Mouse (Mus musculus) forebrain, embryonic 15.5 days (tissue): ENCODE results near the gene Prss22. TPM values are rescaled to one million over a fixed set of nuclear protein-coding genes. Genes with fewer than 3 reads are reported as not detected.

Experiments
- ATAC-seq: fragments of 200-750 bp; cut with Nextera tagmentation; replicated peaks from 2 replicates; pipeline ENCODE4 v1.8.0; 2017; ENCODE audit warnings: mild to moderate bottlenecking, moderate TSS enrichment, moderate library complexity
- H3K27ac ChIP-seq: fragments of 300-500 bp; sonication (generic); replicated peaks from 2 replicates; pipeline ENCODE4 v1.5.1; 2015; ENCODE audit warnings: mild to moderate bottlenecking, inconsistent platforms
- H3K27me3 ChIP-seq: fragments of 300-500 bp; sonication (generic); 2 replicates; pipeline ENCODE4 v1.6.1; 2015; ENCODE audit warnings: inconsistent platforms
- H3K36me3 ChIP-seq: fragments of 300-500 bp; sonication (generic); 2 replicates; pipeline ENCODE4 v1.6.1; 2015; ENCODE audit warnings: mild to moderate bottlenecking, inconsistent platforms
- H3K4me1 ChIP-seq: fragments of 300-500 bp; sonication (generic); 2 replicates; pipeline ENCODE4 v1.6.1; 2015; ENCODE audit warnings: inconsistent platforms
- H3K4me2 ChIP-seq: fragments of 300-500 bp; sonication (generic); replicated peaks from 2 replicates; pipeline ENCODE4 v1.6.1; 2015; ENCODE audit warnings: mild to moderate bottlenecking, inconsistent platforms
- H3K4me3 ChIP-seq: fragments of 300-500 bp; sonication (generic); 2 replicates; pipeline ENCODE4 v1.5.1; 2015; ENCODE audit warnings: mild to moderate bottlenecking, inconsistent platforms
- H3K9ac ChIP-seq: fragments of 300-500 bp; sonication (generic); replicated peaks from 2 replicates; pipeline ENCODE4 v1.6.1; 2015; ENCODE audit warnings: mild to moderate bottlenecking, inconsistent platforms
- H3K9me3 ChIP-seq: fragments of 300-500 bp; sonication (generic); 2 replicates; pipeline ENCODE4 v1.6.1; 2016; ENCODE audit warnings: inconsistent platforms
- WGBS: fragments of 180-500 bp; shearing (Covaris S2); methylation state at CpG from one replicate; pipeline ENCODE4 v1.1.7; 2015; ENCODE audit warnings: mixed read lengths; 5-methylcytosine and 5-hydroxymethylcytosine counted together
- polyA plus RNA-seq: library from polyadenylated mRNA; unstranded; fragments of >200 nt; fragmentation: Nextera tagmentation; extraction: Ambion mirVana; gene quantifications from 2 replicates; pipeline ENCODE4 v1.2.1, GENCODE M21; 2015

The Prss22 gene
- polyA plus RNA-seq, 1 experiment from 2014 or later, result not detected

GRCm38 (mm10) chr17:23993559-23994428 lies 4.1 kb downstream of the Prss22 start:
- H3K4me2 ChIP-seq, result peak overlapping the region; percentile 55
- no peaks in the 10 kb centered on the region for H3K36me3 ChIP-seq
- H3K9me3 ChIP-seq, result no peaks in the 10 kb centered on the region
- peaks cover 9% of the 10 kb centered on the region; the same call in 1 of the 2 replicates for H3K4me1 ChIP-seq
- H3K27me3 ChIP-seq, result no peaks in the 10 kb centered on the region
- peak; percentile 81 for ATAC-seq
- WGBS, result 10% methylated on average over 31 of the region's 31 CpGs
- H3K9ac ChIP-seq, result peak overlapping the region; percentile 64
- peak overlapping the region; percentile 35 for H3K4me3 ChIP-seq
- no peak overlapping the region for H3K27ac ChIP-seq

- H3K36me3 ChIP-seq, result no peaks in the 10 kb centered on the region
- peak overlapping the region; percentile 23; the same call in 1 of the 2 replicates for H3K9ac ChIP-seq
- WGBS, result 67% methylated on average over 9 of the region's 9 CpGs
- H3K4me3 ChIP-seq, result peak overlapping the region; percentile 35
- H3K4me1 ChIP-seq, result peaks cover 9% of the 10 kb centered on the region; the same call in 1 of the 2 replicates
- no peaks in the 10 kb centered on the region for H3K27me3 ChIP-seq
- peak; percentile 73 for ATAC-seq
- H3K9me3 ChIP-seq, result no peaks in the 10 kb centered on the region
- H3K4me2 ChIP-seq, result peak overlapping the region; percentile 55
- no peak overlapping the region for H3K27ac ChIP-seq
Observed at GRCm38 (mm10) chr17:23992789-23993553, 4.9 kb downstream of the Prss22 start.

DNA sequence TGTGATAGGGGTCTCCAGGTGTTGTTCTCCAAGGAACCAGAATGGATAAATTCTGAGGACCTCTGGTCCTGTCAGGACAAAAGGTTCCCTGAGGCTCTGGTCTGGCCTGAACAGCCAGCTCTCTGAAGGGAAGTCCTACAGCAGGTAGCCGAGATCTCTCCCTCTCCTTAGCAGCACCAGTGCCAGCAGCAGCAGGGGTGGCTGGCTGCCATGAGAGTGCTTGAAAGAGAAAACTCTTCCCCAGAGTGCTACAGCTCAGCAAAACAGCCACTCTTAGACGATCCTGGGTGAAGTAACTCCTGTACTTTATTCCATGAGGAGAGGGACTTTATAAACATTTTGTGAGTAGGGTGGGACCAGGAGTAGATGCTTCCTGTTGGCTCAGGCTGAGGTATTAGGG lies 8.1 kb downstream of the Prss22 start:
- 44% methylated on average over 2 of the region's 2 CpGs for WGBS
- H3K4me2 ChIP-seq, result no peak overlapping the region
- H3K4me3 ChIP-seq, result no peak overlapping the region
- no peak overlapping the region for H3K27ac ChIP-seq
- H3K9me3 ChIP-seq, result no peaks in the 10 kb centered on the region
- H3K27me3 ChIP-seq, result no peaks in the 10 kb centered on the region
- no peak overlapping the region for H3K9ac ChIP-seq
- no peaks in the 10 kb centered on the region for H3K36me3 ChIP-seq
- H3K4me1 ChIP-seq, result peaks cover 9% of the 10 kb centered on the region; the same call in 1 of the 2 replicates
- no peak for ATAC-seq

GRCm38 (mm10) chr17:23984989-23985388 lies 12.9 kb downstream of the Prss22 start:
- no peak overlapping the region for H3K27ac ChIP-seq
- no peak for ATAC-seq
- H3K9ac ChIP-seq, result no peak overlapping the region
- no peaks in the 10 kb centered on the region for H3K27me3 ChIP-seq
- H3K4me2 ChIP-seq, result no peak overlapping the region
- no peaks in the 10 kb centered on the region for H3K4me1 ChIP-seq
- WGBS, result 92% methylated on average over 1 of the region's 1 CpGs
- H3K4me3 ChIP-seq, result no peak overlapping the region
- no peaks in the 10 kb centered on the region for H3K36me3 ChIP-seq
- H3K9me3 ChIP-seq, result no peaks in the 10 kb centered on the region

- H3K4me2 ChIP-seq, result no peak overlapping the region
- no peak for ATAC-seq
- no peaks in the 10 kb centered on the region for H3K36me3 ChIP-seq
- H3K4me3 ChIP-seq, result no peak overlapping the region
- H3K27ac ChIP-seq, result no peak overlapping the region
- WGBS, result 68% methylated on average over 4 of the region's 4 CpGs
- no peaks in the 10 kb centered on the region for H3K4me1 ChIP-seq
- H3K27me3 ChIP-seq, result no peaks in the 10 kb centered on the region
- no peak overlapping the region for H3K9ac ChIP-seq
- no peaks in the 10 kb centered on the region for H3K9me3 ChIP-seq
Observed at GRCm38 (mm10) chr17:23982912-23983311, 15.0 kb downstream of the Prss22 start.

DNA sequence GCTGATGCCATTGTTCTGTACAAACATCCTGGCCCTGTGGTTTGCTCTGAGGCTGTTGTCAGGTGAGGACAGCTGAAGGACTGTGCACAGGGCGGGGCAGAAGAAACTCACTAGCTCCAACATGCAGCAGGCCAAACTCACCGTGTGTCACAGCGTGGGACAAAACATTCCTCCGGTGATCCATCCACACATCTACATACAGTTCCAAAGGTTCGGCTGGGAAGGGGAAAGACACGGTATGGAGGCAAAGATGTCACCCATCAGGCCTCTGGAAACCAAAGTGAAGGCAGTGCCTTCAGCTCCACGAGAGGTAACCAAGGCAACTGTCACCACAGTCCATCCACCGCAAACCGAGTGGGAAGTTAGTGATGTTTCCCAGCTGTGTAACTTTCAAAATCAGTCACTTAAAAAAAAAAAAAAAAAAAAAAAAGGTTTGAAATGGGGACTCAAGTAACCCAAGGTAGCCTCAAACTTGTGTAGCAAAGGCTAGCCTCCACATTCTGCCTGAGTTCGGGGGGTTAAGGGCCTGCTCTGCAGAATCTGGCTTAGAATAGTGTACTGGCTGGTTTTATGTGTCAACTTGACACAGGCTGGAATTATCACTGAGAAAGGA lies 17.5 kb downstream of the Prss22 start, which contains the start of gene Prss30:
Gene Prss30, minus strand, starts transcription at position 270 of the 613 bp plus-strand sequence.
- Histone ChIP-seq H3K27me3 (no peaks in the 10 kb centered on the region), H3K9ac (no peak within 1 kb of the TSS), H3K36me3 (no peaks in the 10 kb centered on the region), H3K9me3 (no peaks in the 10 kb centered on the region), H3K4me3 (no peak within 1 kb of the TSS), H3K4me2 (no peak within 1 kb of the TSS), H3K27ac (no peak within 1 kb of the TSS), H3K4me1 (no peaks in the 10 kb centered on the region)
- WGBS, result 84% methylated on average over 10 of the region's 10 CpGs
- no peak for ATAC-seq

GRCm38 (mm10) chr17:23979471-23979870 lies 18.4 kb downstream of the Prss22 start:
- 81% methylated on average over 3 of the region's 3 CpGs for WGBS
- Histone ChIP-seq H3K27me3 (no peaks in the 10 kb centered on the region), H3K27ac (no peak overlapping the region), H3K4me2 (no peak overlapping the region), H3K4me3 (no peak overlapping the region), H3K4me1 (no peaks in the 10 kb centered on the region), H3K36me3 (no peaks in the 10 kb centered on the region), H3K9ac (no peak overlapping the region), H3K9me3 (no peaks in the 10 kb centered on the region)
- no peak for ATAC-seq

- H3K9me3 ChIP-seq, result no peaks in the 10 kb centered on the region
- no peaks in the 10 kb centered on the region for H3K36me3 ChIP-seq
- no peaks in the 10 kb centered on the region for H3K4me1 ChIP-seq
- no peaks in the 10 kb centered on the region for H3K27me3 ChIP-seq
- no peak overlapping the region for H3K9ac ChIP-seq
- no peak overlapping the region for H3K4me3 ChIP-seq
- no peak overlapping the region for H3K4me2 ChIP-seq
- no peak overlapping the region for H3K27ac ChIP-seq
- ATAC-seq, result no peak
- WGBS, result 79% methylated on average over 4 of the region's 4 CpGs
Observed at GRCm38 (mm10) chr17:23976665-23977064, 21.2 kb downstream of the Prss22 start.

- Histone ChIP-seq H3K4me2 (no peak overlapping the region), H3K9ac (no peak overlapping the region), H3K27ac (no peak overlapping the region), H3K36me3 (no peaks in the 10 kb centered on the region), H3K27me3 (no peaks in the 10 kb centered on the region), H3K4me1 (no peaks in the 10 kb centered on the region), H3K9me3 (no peaks in the 10 kb centered on the region), H3K4me3 (no peak overlapping the region)
- no peak for ATAC-seq
- WGBS, result 84% methylated on average over 9 of the region's 9 CpGs
Observed at GRCm38 (mm10) chr17:23971315-23971714, 26.6 kb downstream of the Prss22 start.

- Histone ChIP-seq H3K27me3 (no peaks in the 10 kb centered on the region), H3K9me3 (no peaks in the 10 kb centered on the region), H3K9ac (no peak overlapping the region), H3K4me2 (no peak overlapping the region), H3K36me3 (no peaks in the 10 kb centered on the region), H3K4me1 (no peaks in the 10 kb centered on the region), H3K27ac (no peak overlapping the region), H3K4me3 (no peak overlapping the region)
- ATAC-seq, result no peak
- 0% methylated on average over 1 of the region's 1 CpGs for WGBS
Observed at GRCm38 (mm10) chr17:23969231-23969630, 28.7 kb downstream of the Prss22 start.

DNA sequence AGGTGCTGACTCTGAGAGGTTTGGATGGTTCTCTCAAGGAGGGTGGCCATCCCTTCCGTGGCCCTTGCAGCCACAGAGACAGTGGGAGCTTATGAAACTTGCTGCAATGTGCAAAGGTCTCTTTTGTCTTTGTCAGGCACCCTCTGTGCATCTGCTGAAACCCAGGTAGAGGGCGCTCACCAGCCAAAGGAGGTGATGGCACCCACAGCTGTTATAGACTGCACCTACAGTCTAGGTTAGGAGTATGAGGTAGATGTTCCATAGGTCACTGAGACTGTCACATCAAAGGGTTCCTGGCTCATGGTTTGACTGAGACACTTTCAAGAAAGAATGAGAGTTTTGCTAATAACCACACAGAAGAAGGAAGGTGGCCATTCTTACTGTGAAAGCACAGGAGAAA lies 29.1 kb downstream of the Prss22 start:
- 46% methylated on average over 2 of the region's 2 CpGs for WGBS

More for the DNA sequence above, 29.1 kb downstream of the Prss22 start:
- no peaks in the 10 kb centered on the region for H3K9me3 ChIP-seq
- ATAC-seq, result no peak
- no peaks in the 10 kb centered on the region for H3K27me3 ChIP-seq
- H3K9ac ChIP-seq, result no peak overlapping the region
- no peaks in the 10 kb centered on the region for H3K4me1 ChIP-seq
- no peak overlapping the region for H3K27ac ChIP-seq
- no peak overlapping the region for H3K4me3 ChIP-seq
- H3K4me2 ChIP-seq, result no peak overlapping the region
- H3K36me3 ChIP-seq, result no peaks in the 10 kb centered on the region
